Mouse (Mus musculus): Measurements from ENCODE around the gene Snx19. TPM values are rescaled to one million over a fixed set of nuclear protein-coding genes. Genes with fewer than 3 reads are reported as not detected.

The Snx19 gene
- polyA plus RNA-seq, 1 experiment, result 8.0 TPM

DNA sequence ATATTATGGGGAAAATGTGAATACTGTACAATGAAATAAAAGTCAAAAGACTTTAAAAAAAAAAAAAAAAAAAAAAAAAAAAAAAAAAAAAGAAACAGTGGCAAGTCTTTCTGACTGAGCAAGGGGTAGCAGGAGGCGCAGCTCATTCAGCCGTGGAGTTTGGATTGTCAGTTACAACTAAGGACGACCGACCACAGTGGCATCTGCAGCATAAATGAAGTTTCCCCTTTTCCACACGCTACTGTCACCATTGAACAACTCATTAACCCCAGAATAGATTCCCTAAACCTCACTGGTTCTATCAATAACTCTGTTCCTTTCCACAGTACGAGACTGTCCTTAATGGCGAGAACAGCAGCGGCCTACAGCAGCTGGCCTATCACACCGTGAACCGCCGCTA, 5.0 kb downstream of the Snx19 start:
- Histone ChIP-seq H3K27me3 (ENCODE audit: control insufficient read depth, insufficient read depth, low read length, poor library complexity, severe bottlenecking) (no peaks in the 10 kb centered on the region), H3K36me3 (ENCODE audit: control insufficient read depth, insufficient read depth, low read length, poor library complexity, severe bottlenecking) (no peaks in the 10 kb centered on the region), H3K27ac (ENCODE audit: insufficient read depth, low read length) (no peak overlapping the region), H3K9ac (ENCODE audit: low read depth, poor library complexity, severe bottlenecking) (no peak overlapping the region), H3K4me3 (ENCODE audit: low read depth, low read length) (no peak overlapping the region), H3K4me1 (ENCODE audit: control insufficient read depth, insufficient read depth, low read length) (no peaks in the 10 kb centered on the region), H3K9me3 (replicated peaks; ENCODE audit: control insufficient read depth, insufficient read depth, low read length, poor library complexity, severe bottlenecking) (no peaks in the 10 kb centered on the region)
- no peak for TF ChIP-seq EP300 (IDR thresholded peaks at IDR 0.05; ENCODE audit: insufficient read depth, low read depth, low read length)
- no peak for TF ChIP-seq POLR2A (IDR thresholded peaks at IDR 0.05; ENCODE audit: insufficient read depth, low read length)
- TF ChIP-seq CTCF (IDR thresholded peaks at IDR 0.05; ENCODE audit: low read depth, low read length), result no peak

DNA sequence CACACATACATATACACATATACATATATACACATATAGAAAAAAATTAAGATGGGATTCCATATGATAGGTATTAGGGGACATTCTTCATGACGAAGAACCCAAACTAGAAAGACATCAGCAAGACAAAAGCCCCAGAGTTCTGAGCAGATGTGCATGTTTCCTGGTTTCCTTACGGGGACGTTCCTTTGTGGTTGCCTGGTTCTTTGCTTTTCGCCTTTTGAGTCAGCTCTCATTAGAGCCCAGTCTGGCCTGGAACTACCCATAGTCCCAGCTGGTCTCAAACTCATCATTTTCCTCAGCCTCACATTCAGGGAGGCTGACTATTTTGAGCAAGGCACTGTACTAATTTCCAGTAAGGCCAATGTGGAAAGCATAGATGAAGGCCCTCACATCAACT, 7.0 kb downstream of the Snx19 start:
- Histone ChIP-seq H3K9me3 (replicated peaks; ENCODE audit: control insufficient read depth, insufficient read depth, low read length, poor library complexity, severe bottlenecking) (no peaks in the 10 kb centered on the region), H3K9ac (ENCODE audit: low read depth, poor library complexity, severe bottlenecking) (no peak overlapping the region), H3K27me3 (ENCODE audit: control insufficient read depth, insufficient read depth, low read length, poor library complexity, severe bottlenecking) (no peaks in the 10 kb centered on the region), H3K27ac (ENCODE audit: insufficient read depth, low read length) (no peak overlapping the region), H3K36me3 (ENCODE audit: control insufficient read depth, insufficient read depth, low read length, poor library complexity, severe bottlenecking) (no peaks in the 10 kb centered on the region), H3K4me3 (ENCODE audit: low read depth, low read length) (no peak overlapping the region), H3K4me1 (ENCODE audit: control insufficient read depth, insufficient read depth, low read length) (no peaks in the 10 kb centered on the region)
- TF ChIP-seq CTCF (IDR thresholded peaks at IDR 0.05; ENCODE audit: low read depth, low read length), result no peak
- no peak for TF ChIP-seq EP300 (IDR thresholded peaks at IDR 0.05; ENCODE audit: insufficient read depth, low read depth, low read length)
- no peak for TF ChIP-seq POLR2A (IDR thresholded peaks at IDR 0.05; ENCODE audit: insufficient read depth, low read length)

DNA sequence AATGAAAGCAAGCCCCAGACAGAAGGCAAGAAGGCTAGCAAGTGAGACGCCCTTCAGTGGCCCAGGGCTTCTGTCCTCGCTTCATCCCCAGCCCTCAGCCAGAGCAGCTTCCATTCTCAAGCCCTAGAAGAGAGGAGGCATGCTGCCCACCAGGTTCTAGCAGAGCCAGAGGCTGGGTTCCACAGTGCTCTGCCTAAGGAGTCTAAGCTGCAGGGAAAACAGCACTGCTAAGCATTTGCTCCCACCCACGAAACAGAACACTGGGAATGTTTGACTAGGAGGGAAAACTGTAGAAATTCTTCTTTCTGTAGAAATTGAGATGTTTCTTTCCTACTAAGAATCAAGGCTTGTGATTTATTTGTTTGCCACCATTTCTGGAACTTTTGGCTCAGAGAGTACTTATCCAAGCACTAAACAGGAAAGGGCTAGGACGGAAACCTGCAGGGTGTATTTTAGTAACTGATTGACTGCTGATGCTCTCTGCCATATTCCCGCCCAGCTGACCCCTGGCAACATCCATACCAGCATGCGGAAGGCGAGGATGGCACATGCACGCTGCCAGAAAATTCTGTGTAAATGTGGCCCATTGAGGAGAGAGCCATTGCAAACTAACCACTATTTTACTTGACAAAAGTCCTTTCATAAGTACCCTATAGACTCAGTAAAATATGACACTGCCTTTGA, 9.1 kb downstream of the Snx19 start:
- H3K4me3 ChIP-seq (ENCODE audit: low read depth, low read length), result no peak overlapping the region
- TF ChIP-seq CTCF (IDR thresholded peaks at IDR 0.05; ENCODE audit: low read depth, low read length) (no peak), POLR2A (IDR thresholded peaks at IDR 0.05; ENCODE audit: insufficient read depth, low read length) (no peak), EP300 (IDR thresholded peaks at IDR 0.05; ENCODE audit: insufficient read depth, low read depth, low read length) (no peak)
- H3K27ac ChIP-seq (ENCODE audit: insufficient read depth, low read length), result no peak overlapping the region
- H3K27me3 ChIP-seq (ENCODE audit: control insufficient read depth, insufficient read depth, low read length, poor library complexity, severe bottlenecking), result no peaks in the 10 kb centered on the region
- H3K9ac ChIP-seq (ENCODE audit: low read depth, poor library complexity, severe bottlenecking), result no peak overlapping the region
- H3K4me1 ChIP-seq (ENCODE audit: control insufficient read depth, insufficient read depth, low read length), result no peaks in the 10 kb centered on the region
- no peaks in the 10 kb centered on the region for H3K9me3 ChIP-seq (replicated peaks; ENCODE audit: control insufficient read depth, insufficient read depth, low read length, poor library complexity, severe bottlenecking)
- H3K36me3 ChIP-seq (ENCODE audit: control insufficient read depth, insufficient read depth, low read length, poor library complexity, severe bottlenecking), result no peaks in the 10 kb centered on the region; the same call in 1 of the 2 replicates

DNA sequence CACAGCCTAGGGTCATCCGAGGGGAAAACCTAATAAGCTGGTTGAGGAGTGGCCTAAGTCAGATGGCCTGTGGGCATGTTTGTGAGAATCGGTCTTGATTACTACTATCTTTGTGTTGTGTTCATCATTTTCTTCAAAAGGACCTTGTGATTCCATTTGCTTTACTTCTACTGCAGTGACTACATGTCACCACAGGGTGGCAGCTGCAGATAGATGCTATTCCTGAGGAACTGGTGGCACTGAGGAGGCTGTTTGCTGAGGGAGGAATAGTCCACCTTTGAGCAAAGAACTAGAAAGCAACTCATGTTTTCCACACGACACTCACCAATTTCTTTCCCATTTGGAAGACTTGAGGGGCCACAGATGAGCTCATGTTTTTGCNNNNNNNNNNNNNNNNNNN, 11.6 kb downstream of the Snx19 start:
- no peak overlapping the region for H3K9ac ChIP-seq (ENCODE audit: low read depth, poor library complexity, severe bottlenecking)
- H3K4me1 ChIP-seq (ENCODE audit: control insufficient read depth, insufficient read depth, low read length), result no peaks in the 10 kb centered on the region
- no peak overlapping the region for H3K4me3 ChIP-seq (ENCODE audit: low read depth, low read length)
- H3K36me3 ChIP-seq (ENCODE audit: control insufficient read depth, insufficient read depth, low read length, poor library complexity, severe bottlenecking), result peaks cover 2% of the 10 kb centered on the region
- no peaks in the 10 kb centered on the region for H3K27me3 ChIP-seq (ENCODE audit: control insufficient read depth, insufficient read depth, low read length, poor library complexity, severe bottlenecking)
- no peaks in the 10 kb centered on the region for H3K9me3 ChIP-seq (replicated peaks; ENCODE audit: control insufficient read depth, insufficient read depth, low read length, poor library complexity, severe bottlenecking)
- no peak overlapping the region for H3K27ac ChIP-seq (ENCODE audit: insufficient read depth, low read length)
- TF ChIP-seq CTCF (IDR thresholded peaks at IDR 0.05; ENCODE audit: low read depth, low read length) (peak; percentile 37), EP300 (IDR thresholded peaks at IDR 0.05; ENCODE audit: insufficient read depth, low read depth, low read length) (no peak)

DNA sequence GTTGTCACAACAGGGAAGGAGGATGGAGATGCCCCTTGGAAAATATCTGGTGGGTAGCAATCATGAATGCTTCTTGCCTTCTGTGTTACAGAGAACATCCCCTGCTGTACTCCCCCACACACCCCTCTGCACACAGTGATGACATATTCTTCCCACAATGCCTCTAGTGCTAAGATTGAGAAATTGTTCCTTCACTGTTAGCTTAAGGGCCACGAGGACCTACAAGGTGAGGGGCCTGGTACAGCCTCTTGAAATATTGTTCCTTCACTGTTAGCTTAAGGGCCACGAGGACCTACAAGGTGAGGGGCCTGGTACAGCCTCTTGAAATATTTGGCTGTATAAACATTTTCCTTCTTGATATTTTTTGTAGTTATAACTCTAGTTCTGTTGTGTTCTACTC, 14.9 kb downstream of the Snx19 start:
- Histone ChIP-seq H3K9ac (ENCODE audit: low read depth, poor library complexity, severe bottlenecking) (no peak overlapping the region), H3K36me3 (ENCODE audit: control insufficient read depth, insufficient read depth, low read length, poor library complexity, severe bottlenecking) (peaks cover 2% of the 10 kb centered on the region), H3K4me3 (ENCODE audit: low read depth, low read length) (no peak overlapping the region), H3K9me3 (replicated peaks; ENCODE audit: control insufficient read depth, insufficient read depth, low read length, poor library complexity, severe bottlenecking) (no peaks in the 10 kb centered on the region), H3K27ac (ENCODE audit: insufficient read depth, low read length) (no peak overlapping the region), H3K4me1 (ENCODE audit: control insufficient read depth, insufficient read depth, low read length) (no peaks in the 10 kb centered on the region), H3K27me3 (ENCODE audit: control insufficient read depth, insufficient read depth, low read length, poor library complexity, severe bottlenecking) (no peaks in the 10 kb centered on the region)
- TF ChIP-seq EP300 (IDR thresholded peaks at IDR 0.05; ENCODE audit: insufficient read depth, low read depth, low read length), result no peak
- no peak for TF ChIP-seq CTCF (IDR thresholded peaks at IDR 0.05; ENCODE audit: low read depth, low read length)
- TF ChIP-seq POLR2A (IDR thresholded peaks at IDR 0.05; ENCODE audit: insufficient read depth, low read length), result no peak

DNA sequence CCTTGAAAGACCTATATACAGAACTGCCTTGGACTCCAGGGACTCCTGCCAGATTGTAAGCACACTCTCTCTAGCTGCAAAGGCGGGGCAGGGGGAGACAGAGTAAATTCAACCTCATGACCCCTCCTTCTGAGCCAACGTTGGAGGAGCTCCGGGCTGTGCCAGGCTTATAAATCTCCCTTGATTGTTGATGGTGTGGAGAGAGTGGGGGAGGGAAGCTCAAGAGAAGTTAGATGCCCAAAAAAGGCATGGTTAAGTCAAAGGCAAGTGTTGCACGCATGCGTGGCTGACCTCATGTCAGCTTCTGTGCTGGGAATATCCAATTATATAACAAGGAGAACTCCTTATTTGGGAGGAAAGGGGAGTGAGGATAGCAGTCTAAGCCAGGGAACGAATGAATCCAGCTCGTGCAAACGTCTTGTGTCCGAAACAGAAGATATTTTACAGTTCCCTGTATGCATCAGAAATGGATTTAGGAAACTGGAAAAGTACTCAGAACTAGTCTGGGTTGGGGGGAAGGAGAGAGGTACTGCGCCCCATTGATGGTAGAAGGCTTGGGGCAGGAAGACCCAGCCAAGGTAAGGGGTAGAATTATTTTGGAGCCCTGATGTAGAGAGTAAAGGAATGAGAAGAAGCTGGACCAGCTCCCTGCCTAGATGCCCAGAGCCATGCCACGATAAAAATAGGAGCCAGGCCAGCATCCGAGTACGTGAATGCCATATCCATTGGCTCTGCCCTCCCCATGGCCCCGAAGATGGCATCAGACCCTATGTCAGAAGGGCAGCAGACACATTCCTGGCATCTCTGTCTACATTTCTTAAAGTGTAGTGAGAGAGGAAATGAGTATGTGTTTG, 18.6 kb downstream of the Snx19 start:
- no peak overlapping the region for H3K27ac ChIP-seq (ENCODE audit: insufficient read depth, low read length)
- no peak for TF ChIP-seq POLR2A (IDR thresholded peaks at IDR 0.05; ENCODE audit: insufficient read depth, low read length)
- TF ChIP-seq EP300 (IDR thresholded peaks at IDR 0.05; ENCODE audit: insufficient read depth, low read depth, low read length), result no peak
- TF ChIP-seq CTCF (IDR thresholded peaks at IDR 0.05; ENCODE audit: low read depth, low read length), result no peak
- no peak overlapping the region for H3K9ac ChIP-seq (ENCODE audit: low read depth, poor library complexity, severe bottlenecking)
- no peaks in the 10 kb centered on the region for H3K9me3 ChIP-seq (replicated peaks; ENCODE audit: control insufficient read depth, insufficient read depth, low read length, poor library complexity, severe bottlenecking)
- no peaks in the 10 kb centered on the region for H3K27me3 ChIP-seq (ENCODE audit: control insufficient read depth, insufficient read depth, low read length, poor library complexity, severe bottlenecking)
- H3K4me1 ChIP-seq (ENCODE audit: control insufficient read depth, insufficient read depth, low read length), result no peaks in the 10 kb centered on the region
- H3K4me3 ChIP-seq (ENCODE audit: low read depth, low read length), result no peak overlapping the region
- peaks cover 2% of the 10 kb centered on the region; the same call in 1 of the 2 replicates for H3K36me3 ChIP-seq (ENCODE audit: control insufficient read depth, insufficient read depth, low read length, poor library complexity, severe bottlenecking)

Data from ES-Bruce4 (cell line).